Mouse (Mus musculus) liver, embryonic 11.5 days (tissue): Measurements from ENCODE around the gene Myh9. TPM values are rescaled to one million over a fixed set of nuclear protein-coding genes. Genes with fewer than 3 reads are reported as not detected.
"Not testable (repeated sequence)": the region's sequence is repeated elsewhere in the genome, so short reads cannot be mapped to it uniquely, and the experiment has no call there.

Source experiments
- ATAC-seq: fragments of 200-750 bp; cut with Nextera tagmentation; replicated peaks from 2 replicates; pipeline ENCODE4 v1.8.0; 2017; ENCODE audit warnings: moderate number of reproducible peaks, mild to moderate bottlenecking, moderate TSS enrichment, moderate library complexity; ENCODE audit not compliant: low FRiP score
- DNase-seq: peaks from one replicate; pipeline ENCODE4 v3.0.0-alpha.2; 2017; ENCODE audit warnings: low spot score
- H3K27ac ChIP-seq: fragments of 300-500 bp; sonication (generic); 2 replicates; pipeline ENCODE4 v1.5.1; 2014; ENCODE audit warnings: mild to moderate bottlenecking, low read depth, low read length, control low read depth
- H3K27me3 ChIP-seq: fragments of 300-500 bp; sonication (generic); replicated peaks from 2 replicates; pipeline ENCODE4 v1.6.1; 2014; ENCODE audit warnings: low read length, mixed read lengths; ENCODE audit not compliant: control insufficient read depth, insufficient read depth
- H3K36me3 ChIP-seq: fragments of 300-500 bp; sonication (generic); 2 replicates; pipeline ENCODE4 v1.6.1; 2014; ENCODE audit warnings: mild to moderate bottlenecking, low read length, moderate library complexity, mixed read lengths; ENCODE audit not compliant: control insufficient read depth, insufficient read depth
- H3K4me1 ChIP-seq: fragments of 300-500 bp; sonication (generic); replicated peaks from 2 replicates; pipeline ENCODE4 v1.6.1; 2014; ENCODE audit warnings: low read length, mixed read lengths; ENCODE audit not compliant: control insufficient read depth, insufficient read depth
- H3K4me2 ChIP-seq: fragments of 300-500 bp; sonication (generic); 2 replicates; pipeline ENCODE4 v1.6.1; 2014; ENCODE audit warnings: mild to moderate bottlenecking, control low read depth, moderate library complexity
- H3K4me3 ChIP-seq: fragments of 300-500 bp; sonication (generic); 2 replicates; pipeline ENCODE4 v1.5.1; 2014; ENCODE audit warnings: low read depth, low read length, control low read depth
- H3K9ac ChIP-seq: fragments of 300-500 bp; sonication (generic); 2 replicates; pipeline ENCODE4 v1.6.1; 2014; ENCODE audit warnings: low read depth, low read length, control low read depth
- H3K9me3 ChIP-seq: fragments of 300-500 bp; sonication (generic); 2 replicates; pipeline ENCODE4 v1.6.1; 2016; ENCODE audit warnings: low read length, inconsistent platforms, mixed read lengths; ENCODE audit not compliant: control insufficient read depth
- WGBS: fragments of 180-500 bp; shearing (Covaris S2); extraction: QIAGEN DNeasy Blood & Tissue Kit; methylation state at CpG from one replicate; pipeline ENCODE4 v1.1.7; 2014; 5-methylcytosine and 5-hydroxymethylcytosine counted together
- polyA plus RNA-seq: library from polyadenylated mRNA; unstranded; fragments of >200 nt; fragmentation: Nextera tagmentation; extraction: Ambion mirVana; gene quantifications from 2 replicates; pipeline ENCODE4 v1.2.1, GENCODE M21; 2014

The Myh9 gene
- polyA plus RNA-seq, 1 experiment from 2014 or later, result 53.0 TPM

GRCm38 (mm10) chr15:77874807-77875206, 32.8 kb upstream of the Myh9 start:
- Histone ChIP-seq H3K9me3 (no peaks in the 10 kb centered on the region), H3K9ac (0 out of 2 replicates have a peak overlapping the region, but pooled peaks have one; percentile 12), H3K4me3 (no peak overlapping the region), H3K27ac (no peak overlapping the region), H3K4me1 (0 out of 2 replicates have a peak, but pooled peaks cover 3% of the 10 kb centered on the region), H3K27me3 (no peaks in the 10 kb centered on the region), H3K4me2 (no peak overlapping the region), H3K36me3 (no peaks in the 10 kb centered on the region)
- ATAC-seq (no peak), DNase-seq (no peak)
- WGBS, result 84% methylated on average over 9 of the region's 9 CpGs

- Histone ChIP-seq H3K27ac (peak overlapping the region; percentile 39; the same call in 1 of the 2 replicates), H3K9me3 (no peaks in the 10 kb centered on the region), H3K36me3 (no peaks in the 10 kb centered on the region), H3K9ac (0 out of 2 replicates have a peak overlapping the region, but pooled peaks have one; percentile 12), H3K4me2 (no peak overlapping the region), H3K4me1 (0 out of 2 replicates have a peak, but pooled peaks cover 3% of the 10 kb centered on the region), H3K4me3 (no peak overlapping the region), H3K27me3 (no peaks in the 10 kb centered on the region)
- 47% methylated on average over 4 of the region's 4 CpGs for WGBS
- DNase-seq (no peak), ATAC-seq (no peak)
These were observed 32.3 kb upstream of the Myh9 start for GRCm38 (mm10) chr15:77874310-77874709.

GRCm38 (mm10) chr15:77873564-77873963, 31.6 kb upstream of the Myh9 start:
- WGBS, result 65% methylated on average over 2 of the region's 2 CpGs
- no peak overlapping the region for H3K4me2 ChIP-seq
- no peak for ATAC-seq
- peak overlapping the region; percentile 39; the same call in 1 of the 2 replicates for H3K27ac ChIP-seq
- no peak overlapping the region for H3K4me3 ChIP-seq
- no peaks in the 10 kb centered on the region for H3K9me3 ChIP-seq
- no peak for DNase-seq
- no peaks in the 10 kb centered on the region for H3K36me3 ChIP-seq
- no peak overlapping the region for H3K9ac ChIP-seq
- H3K4me1 ChIP-seq, result 0 out of 2 replicates have a peak, but pooled peaks cover 3% of the 10 kb centered on the region
- H3K27me3 ChIP-seq, result no peaks in the 10 kb centered on the region

GRCm38 (mm10) chr15:77872996-77873395, 31.0 kb upstream of the Myh9 start:
- Histone ChIP-seq H3K4me3 (no peak overlapping the region), H3K9ac (no peak overlapping the region), H3K27ac (no peak overlapping the region), H3K4me1 (0 out of 2 replicates have a peak, but pooled peaks cover 3% of the 10 kb centered on the region), H3K27me3 (no peaks in the 10 kb centered on the region), H3K36me3 (no peaks in the 10 kb centered on the region), H3K4me2 (no peak overlapping the region), H3K9me3 (no peaks in the 10 kb centered on the region)
- no peak for DNase-seq
- ATAC-seq, result no peak
- 84% methylated on average over 3 of the region's 3 CpGs for WGBS

- no peak overlapping the region for H3K4me2 ChIP-seq
- ATAC-seq, result no peak
- no peak overlapping the region for H3K9ac ChIP-seq
- no peaks in the 10 kb centered on the region for H3K36me3 ChIP-seq
- no peaks in the 10 kb centered on the region for H3K27me3 ChIP-seq
- no peak overlapping the region for H3K4me3 ChIP-seq
- no peak overlapping the region for H3K27ac ChIP-seq
- DNase-seq, result no peak
- H3K4me1 ChIP-seq, result peaks cover 4% of the 10 kb centered on the region
- no peaks in the 10 kb centered on the region for H3K9me3 ChIP-seq
- WGBS, result 91% methylated on average over 5 of the region's 5 CpGs
These were observed 26.4 kb upstream of the Myh9 start for GRCm38 (mm10) chr15:77868340-77868739.

- H3K27ac ChIP-seq, H3K4me2 ChIP-seq, H3K9me3 ChIP-seq, H3K9ac ChIP-seq, H3K27me3 ChIP-seq, H3K4me3 ChIP-seq, DNase-seq, ATAC-seq, H3K4me1 ChIP-seq, H3K36me3 ChIP-seq: not testable (repeated sequence)
- 77% methylated on average over 8 of the region's 10 CpGs for WGBS
These were observed 25.4 kb upstream of the Myh9 start for GRCm38 (mm10) chr15:77867231-77867968.

- H3K9me3 ChIP-seq, result no peaks in the 10 kb centered on the region
- no peak overlapping the region for H3K27ac ChIP-seq
- H3K9ac ChIP-seq, result no peak overlapping the region
- no peaks in the 10 kb centered on the region for H3K36me3 ChIP-seq
- H3K27me3 ChIP-seq, result no peaks in the 10 kb centered on the region
- 52% methylated on average over 11 of the region's 11 CpGs for WGBS
- no peak overlapping the region for H3K4me2 ChIP-seq
- peaks cover 4% of the 10 kb centered on the region for H3K4me1 ChIP-seq
- no peak for ATAC-seq
- no peak overlapping the region for H3K4me3 ChIP-seq
- DNase-seq, result no peak
These were observed 24.7 kb upstream of the Myh9 start for GRCm38 (mm10) chr15:77866583-77867220.

- no peak overlapping the region for H3K27ac ChIP-seq
- no peak overlapping the region for H3K9ac ChIP-seq
- peaks cover 4% of the 10 kb centered on the region for H3K4me1 ChIP-seq
- no peak overlapping the region for H3K4me2 ChIP-seq
- 74% methylated on average over 9 of the region's 9 CpGs for WGBS
- ATAC-seq (no peak), DNase-seq (no peak)
- H3K27me3 ChIP-seq, result no peaks in the 10 kb centered on the region
- no peak overlapping the region for H3K4me3 ChIP-seq
- no peaks in the 10 kb centered on the region for H3K36me3 ChIP-seq
- H3K9me3 ChIP-seq, result no peaks in the 10 kb centered on the region
These were observed 22.2 kb upstream of the Myh9 start for GRCm38 (mm10) chr15:77864063-77864758.
